Mouse (Mus musculus) C2C12 (cell line): ENCODE measurements at regions not wholly inside any gene's neighbourhood (a gene's known extent, or its start where the extent isn't known, plus 50 kb on each side); places are given as distances from the start of the nearest gene placed in this dataset.

ENCODE experiments used
- H3K27me3 ChIP-seq: one replicate; pipeline ENCODE4 v1.6.1; 2011; ENCODE audit not compliant: control insufficient read depth, insufficient read depth, insufficient read length
- H3K36me3 ChIP-seq: one replicate; pipeline ENCODE4 v1.6.1; 2011; ENCODE audit not compliant: control insufficient read depth, insufficient read depth
- H3K4me3 ChIP-seq: one replicate; pipeline ENCODE4 v1.5.1; 2011; ENCODE audit warnings: mild to moderate bottlenecking, control low read depth; ENCODE audit not compliant: poor library complexity, insufficient read depth, severe bottlenecking
- H3K79me2 ChIP-seq: one replicate; pipeline ENCODE4 v1.6.1; 2011; ENCODE audit not compliant: control insufficient read depth, insufficient read depth
- H3K79me3 ChIP-seq: one replicate; pipeline ENCODE4 v1.6.1; 2011; ENCODE audit warnings: low read depth, control low read depth
- H3ac ChIP-seq: one replicate; pipeline ENCODE3; 2011; ENCODE audit warnings: low read depth; ENCODE audit not compliant: control insufficient read depth, insufficient read length
- CEBPB ChIP-seq: IDR thresholded peaks from one replicate; pipeline ENCODE4 v1.6.1; 2011; ENCODE audit warnings: low read depth, mild to moderate bottlenecking, control low read depth, moderate library complexity
- CTCF ChIP-seq: IDR thresholded peaks from one replicate; pipeline ENCODE4 v1.5.1; 2011; ENCODE audit not compliant: control insufficient read depth, insufficient read depth, insufficient read length
- FOSL1 ChIP-seq: IDR thresholded peaks from one replicate; pipeline ENCODE4 v1.8.0; 2011; ENCODE audit warnings: mild to moderate bottlenecking, low read length; ENCODE audit not compliant: poor library complexity, insufficient read depth, severe bottlenecking
- MAX ChIP-seq: IDR thresholded peaks from one replicate; pipeline ENCODE4 v1.6.1; 2011; ENCODE audit warnings: mild to moderate bottlenecking, control low read depth
- MYOD1 ChIP-seq: IDR thresholded peaks from one replicate; pipeline ENCODE4 v1.6.1; 2011; ENCODE audit warnings: low read depth; ENCODE audit not compliant: control insufficient read depth, insufficient read length
- MYOG ChIP-seq: IDR thresholded peaks from one replicate; pipeline ENCODE4 v1.6.1; 2011; ENCODE audit not compliant: control insufficient read depth, insufficient read length; ENCODE audit errors: extremely low read depth
- USF1 ChIP-seq: IDR thresholded peaks from one replicate; pipeline ENCODE4 v1.6.1; 2011; ENCODE audit warnings: low read depth, mild to moderate bottlenecking, control low read depth, moderate library complexity

GRCm38 (mm10) chr19:55688585-55688984, 53.0 kb upstream of the Tcf7l2 start:
- no peak overlapping the region for H3K4me3 ChIP-seq
- TF ChIP-seq CTCF, result no peak
- no peak for TF ChIP-seq FOSL1
- no peak for TF ChIP-seq USF1
- peak; percentile 12 for TF ChIP-seq MYOD1
- TF ChIP-seq MAX, result no peak
- no peak for TF ChIP-seq CEBPB
- TF ChIP-seq MYOG, result no peak
- H3K79me2 ChIP-seq, result no peaks in the 10 kb centered on the region
- no peaks in the 10 kb centered on the region for H3K36me3 ChIP-seq
- H3K27me3 ChIP-seq, result no peaks in the 10 kb centered on the region
- H3K79me3 ChIP-seq, result no peaks in the 10 kb centered on the region
- no peak overlapping the region for H3ac ChIP-seq

DNA sequence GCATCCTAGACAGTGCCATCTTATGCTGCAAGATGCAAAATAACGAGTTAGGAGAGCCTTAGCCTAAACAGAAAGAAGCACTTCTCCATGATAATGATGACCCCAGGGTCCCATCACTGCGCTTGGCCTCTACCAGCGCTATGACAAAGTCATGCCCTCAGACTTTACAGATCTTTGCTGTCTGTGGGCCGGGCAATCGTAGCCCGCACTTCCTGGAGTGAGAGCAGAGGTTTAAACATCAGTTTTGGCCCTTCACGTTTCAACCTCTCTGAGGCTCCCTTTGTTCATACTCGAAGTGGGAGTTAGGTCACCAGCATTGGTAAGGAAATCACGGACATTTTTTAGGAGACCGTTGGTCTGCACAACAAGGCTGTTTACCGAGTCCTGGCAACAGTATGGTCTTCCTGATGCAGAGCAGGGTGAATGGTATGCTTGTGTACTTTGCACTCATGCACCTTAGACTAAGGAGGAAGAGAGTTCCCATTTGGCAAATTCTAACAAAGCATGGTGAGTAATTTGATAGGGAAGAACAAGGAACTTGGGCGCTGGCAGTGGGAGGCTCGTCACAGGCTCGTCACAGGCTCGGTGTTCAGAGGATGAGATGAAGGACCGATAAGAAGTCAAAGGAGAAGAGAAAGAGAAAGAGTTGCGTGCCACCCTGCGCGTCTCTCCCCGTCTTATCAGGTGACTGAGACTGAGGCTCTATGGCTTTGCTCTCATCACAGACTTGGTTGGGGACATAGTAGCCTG, 52.2 kb upstream of the Tcf7l2 start:
- Histone ChIP-seq H3K79me3 (no peaks in the 10 kb centered on the region), H3K4me3 (no peak overlapping the region), H3ac (no peak overlapping the region), H3K79me2 (no peaks in the 10 kb centered on the region), H3K27me3 (no peaks in the 10 kb centered on the region), H3K36me3 (no peaks in the 10 kb centered on the region)
- no peak for TF ChIP-seq USF1
- no peak for TF ChIP-seq CTCF
- TF ChIP-seq MYOG, result no peak
- no peak for TF ChIP-seq MYOD1
- no peak for TF ChIP-seq CEBPB
- no peak for TF ChIP-seq MAX
- no peak for TF ChIP-seq FOSL1
